Mouse (Mus musculus) layer of hippocampus, postnatal 14 days (tissue): ENCODE measurements around the gene Inpp1. TPM values are rescaled to one million over a fixed set of nuclear protein-coding genes. Genes with fewer than 3 reads are reported as not detected.

Source experiments
- DNase-seq, 2 experiments: peaks; one replicate each; pipeline ENCODE4 v3.0.0; 2021 to 2022; ENCODE audit warnings: low spot score in 2 of 2, mixed read lengths in 1 of 2
- total RNA-seq, 2 experiments: library from RNA; stranded (reverse); gene quantifications; 2 replicates each; pipeline ENCODE4 v1.2.3; 2021

Gene Inpp1
- total RNA-seq, 2 experiments from 2014 or later, result 42.7 to 49.8 TPM

DNA sequence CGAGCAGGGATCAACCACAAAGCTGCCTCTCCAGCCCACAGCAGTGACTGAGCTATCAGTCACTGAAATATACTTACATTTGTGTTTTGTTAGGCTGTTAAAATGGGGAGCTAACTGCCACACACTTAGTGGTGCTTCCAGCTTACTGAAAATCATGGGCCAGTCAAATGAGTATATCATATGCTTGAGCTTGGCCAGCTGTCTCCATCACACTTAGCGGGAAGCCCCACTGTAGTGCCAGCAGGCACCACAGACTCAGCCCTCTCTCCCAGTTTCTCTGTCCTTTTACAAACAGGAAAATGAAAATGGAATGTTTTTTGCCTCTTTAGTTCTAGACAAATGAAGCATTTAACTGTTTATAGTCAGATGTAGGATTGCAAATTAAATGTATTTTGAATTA is 21.6 kb downstream of the Inpp1 start:
- peak in 1 of 2 experiments; percentile 67 for DNase-seq

DNA sequence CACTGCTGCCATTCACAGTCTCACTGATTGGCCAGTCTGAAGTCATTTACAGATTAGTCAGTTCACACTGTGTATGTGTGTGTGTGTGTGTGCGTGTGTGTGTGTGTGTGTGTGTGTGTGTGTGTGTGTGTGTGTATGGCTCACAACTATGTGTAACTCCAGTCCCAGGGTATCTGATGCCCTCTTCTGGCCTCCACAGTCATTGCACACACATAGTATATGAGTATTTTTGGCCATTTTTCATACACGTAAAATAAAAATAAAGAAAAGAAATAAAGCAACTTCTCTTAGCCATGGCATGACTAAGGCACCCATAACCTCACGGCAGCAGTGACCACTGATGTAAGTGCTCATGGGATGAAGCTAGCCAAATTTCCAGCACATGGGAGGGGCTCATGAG is 23.8 kb downstream of the Inpp1 start:
- no peak for DNase-seq

DNA sequence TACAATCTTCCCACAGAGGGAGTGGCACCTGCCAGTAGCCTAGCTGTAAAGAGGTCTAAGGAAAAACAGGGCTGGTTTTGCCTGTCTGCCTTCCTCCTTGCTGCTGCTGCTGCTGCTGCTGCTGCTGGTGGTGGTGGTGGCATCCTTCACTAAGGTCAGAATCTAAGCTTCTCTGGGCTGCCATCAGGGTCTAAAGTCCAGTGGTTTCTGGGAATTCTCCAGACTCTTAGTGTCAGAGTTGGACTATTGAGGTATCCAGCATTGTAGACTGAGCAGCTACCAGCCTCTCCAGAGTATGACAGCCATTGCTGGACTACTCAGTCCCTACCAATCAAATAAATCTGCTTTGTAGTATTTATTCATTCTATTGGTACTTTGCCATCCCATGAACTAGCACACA is 24.8 kb downstream of the Inpp1 start:
- no peak for DNase-seq

DNA sequence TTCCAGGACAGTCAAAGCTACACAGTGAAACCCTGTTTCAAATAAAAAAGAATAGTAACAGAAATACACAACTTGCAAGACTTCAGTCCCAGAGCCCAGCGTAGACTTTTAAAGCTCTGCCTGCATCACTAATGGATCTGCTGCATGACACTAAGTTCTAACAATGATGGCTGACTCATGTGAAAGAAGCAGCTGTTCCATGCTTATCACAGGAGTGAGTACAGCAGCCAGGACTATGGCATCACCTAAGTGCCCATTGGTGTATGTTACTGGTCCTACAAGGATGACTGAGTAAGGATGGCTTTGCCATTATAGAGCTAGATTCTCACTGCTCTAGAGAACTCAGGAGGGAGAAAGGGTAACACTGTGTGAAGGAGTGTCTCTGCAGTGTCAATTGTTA is 30.2 kb downstream of the Inpp1 start:
- DNase-seq, result no peak

DNA sequence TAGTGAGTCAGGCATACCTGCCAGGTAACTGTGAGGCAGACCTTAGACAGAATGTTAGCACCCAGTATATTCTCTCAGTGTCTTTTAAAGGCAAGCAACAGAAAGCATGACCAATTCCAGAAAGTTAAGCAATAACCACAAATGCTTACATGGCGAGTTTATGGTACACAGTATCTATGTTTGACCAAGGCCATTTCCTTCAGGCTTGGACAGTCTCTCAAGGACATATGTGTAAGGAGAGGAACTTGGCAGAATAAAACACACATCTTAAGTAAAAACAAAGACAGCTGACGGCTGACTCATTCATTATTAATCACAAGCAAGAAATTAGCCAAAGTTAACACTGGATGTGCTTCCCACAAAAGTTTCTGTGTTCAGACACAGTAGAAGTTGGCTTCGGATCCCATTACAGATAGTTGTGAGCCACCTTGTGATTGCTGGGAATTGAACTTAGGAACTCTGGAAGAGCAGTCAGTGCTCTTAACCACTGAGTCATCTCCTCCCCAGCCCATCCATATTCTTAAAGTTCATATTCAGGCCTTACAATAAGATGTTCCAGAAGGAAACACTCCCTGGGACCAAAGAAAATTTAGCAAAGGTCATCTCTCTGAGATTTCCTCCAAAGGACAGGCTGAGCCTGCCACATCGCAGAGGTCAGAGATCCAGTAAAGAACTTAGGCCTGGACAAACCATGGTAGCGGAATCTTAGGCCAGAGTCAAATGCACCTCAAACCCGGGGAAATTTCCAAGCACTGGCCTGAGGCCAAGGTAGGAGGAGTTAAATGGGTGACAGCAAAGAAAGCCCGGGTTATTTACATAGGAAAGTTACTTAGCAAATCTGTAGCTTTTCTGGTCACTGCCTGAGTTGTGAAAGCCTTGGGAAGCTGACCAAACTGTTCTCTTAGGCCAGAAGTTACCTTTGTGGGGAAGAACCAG is 52.0 kb downstream of the Inpp1 start:
- no peak for DNase-seq

DNA sequence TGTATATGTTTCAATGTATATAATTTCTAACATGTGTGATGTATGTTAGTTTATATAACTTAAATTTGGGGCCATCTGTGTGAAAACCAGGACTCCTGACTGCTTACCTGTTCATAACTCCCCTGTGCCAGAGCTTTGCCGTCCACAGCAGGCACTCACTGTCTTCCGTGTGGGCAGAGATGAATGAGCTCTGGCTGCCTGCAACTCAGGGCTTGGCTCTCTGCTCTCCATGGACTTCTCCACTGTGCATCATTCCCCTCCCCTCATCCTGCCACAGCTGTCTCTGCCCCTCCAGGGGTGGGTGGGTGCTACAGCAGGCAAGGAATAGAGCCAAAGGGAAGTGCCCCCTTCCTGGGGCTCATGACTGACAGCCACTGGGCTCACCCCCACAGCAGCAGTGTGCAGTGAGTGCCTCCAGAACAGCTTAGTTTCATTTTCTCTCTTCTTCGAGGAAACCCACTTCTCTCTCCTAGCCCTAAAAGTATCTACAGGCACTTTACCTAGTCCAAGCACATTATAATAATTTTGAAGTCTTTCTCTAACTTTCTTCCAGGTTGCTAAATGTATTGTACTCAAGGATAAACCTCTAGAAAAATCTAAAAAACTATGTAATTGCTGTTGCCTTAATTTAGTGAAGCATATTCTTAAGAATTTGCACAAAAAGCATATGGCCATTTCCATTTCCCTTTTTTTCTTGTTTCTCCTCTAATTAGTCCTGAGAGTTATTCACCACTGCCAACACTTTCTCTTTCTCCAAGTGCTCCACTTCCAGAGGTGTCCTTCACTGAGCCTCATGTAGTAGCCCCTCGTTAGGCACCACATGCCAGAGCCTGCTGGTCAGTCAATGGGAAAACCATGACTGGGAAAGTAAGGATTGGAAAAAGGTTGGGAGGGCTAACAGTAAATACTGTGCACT is 53.3 kb downstream of the Inpp1 start:
- no peak for DNase-seq

DNA sequence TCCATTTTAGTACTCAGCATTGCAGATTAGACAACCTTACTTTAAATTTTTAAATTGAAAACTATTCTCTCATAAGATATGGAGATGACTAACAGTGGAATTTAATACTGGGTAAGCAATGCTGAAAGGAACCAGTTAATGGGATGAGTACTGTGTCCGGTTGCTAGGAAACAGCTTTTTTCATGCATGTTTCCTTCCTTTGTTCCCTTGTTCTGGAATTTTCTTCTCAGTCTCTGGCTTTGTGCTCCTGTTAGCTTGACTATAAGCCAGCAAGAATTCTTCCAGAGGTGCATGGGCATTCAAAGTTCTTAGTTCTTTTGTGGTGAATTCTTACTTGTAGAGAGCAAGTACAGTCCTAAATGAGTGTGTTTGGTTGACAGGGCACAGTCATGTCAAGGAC is 59.3 kb downstream of the Inpp1 start:
- peak in 1 of 2 experiments; percentile 12 for DNase-seq

DNA sequence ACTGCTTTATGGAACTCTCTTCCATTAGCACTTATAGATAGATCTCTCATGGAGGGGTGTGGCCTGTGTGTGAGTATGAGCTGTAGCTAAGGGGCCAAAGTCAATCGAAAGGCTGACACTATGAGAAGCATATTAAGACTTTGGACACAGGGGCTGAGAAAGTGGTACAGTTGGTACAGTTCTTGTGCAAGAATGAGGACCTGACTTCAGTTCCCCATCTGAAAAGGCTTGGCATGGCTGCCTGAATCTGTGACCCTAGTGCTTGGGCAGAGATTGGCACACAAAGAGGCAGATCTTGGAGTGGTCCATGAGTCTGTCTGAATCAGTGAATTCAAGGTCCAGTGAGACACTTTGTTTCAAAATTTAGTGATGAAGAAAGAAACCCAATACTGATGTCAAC is 63.2 kb downstream of the Inpp1 start:
- DNase-seq, result no peak

DNA sequence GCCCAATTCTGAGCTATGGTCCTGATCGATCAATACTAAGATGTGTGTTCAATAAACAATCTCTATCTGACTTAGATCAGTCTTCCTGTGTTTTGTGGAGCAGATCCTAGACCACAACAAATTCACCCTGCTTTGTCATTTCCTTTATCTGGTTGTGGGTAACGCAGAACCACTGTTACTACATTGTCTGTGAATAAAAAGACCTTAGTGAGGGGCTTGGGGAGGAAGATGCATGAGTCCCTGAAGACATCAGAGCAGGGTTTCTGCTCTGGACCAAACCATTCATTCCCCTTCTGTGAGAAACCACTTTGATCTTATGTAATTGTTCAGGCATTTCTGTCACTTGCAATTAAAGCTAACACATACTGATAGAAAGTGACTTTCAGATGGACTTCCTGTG is 63.7 kb downstream of the Inpp1 start:
- DNase-seq, result no peak

DNA sequence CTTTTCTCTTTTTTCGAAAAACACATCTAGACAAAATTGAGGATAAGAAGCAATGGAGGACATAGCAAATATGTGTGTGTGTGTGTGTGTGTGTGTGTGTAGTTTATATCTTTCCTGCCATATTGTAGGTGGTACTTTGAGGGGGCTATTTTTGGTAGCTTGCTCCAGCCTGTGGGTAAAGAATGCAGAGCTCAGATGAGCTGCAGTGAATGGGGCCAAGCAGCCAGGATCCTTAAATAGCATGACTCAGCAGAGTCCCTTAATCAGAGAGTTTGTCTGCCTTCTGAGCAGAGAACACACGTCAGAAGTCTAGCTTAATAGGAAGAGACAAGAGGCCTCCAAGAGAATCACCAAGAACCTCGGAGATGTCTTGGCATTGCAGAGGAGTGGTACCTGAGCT is 64.8 kb downstream of the Inpp1 start:
- no peak for DNase-seq

DNA sequence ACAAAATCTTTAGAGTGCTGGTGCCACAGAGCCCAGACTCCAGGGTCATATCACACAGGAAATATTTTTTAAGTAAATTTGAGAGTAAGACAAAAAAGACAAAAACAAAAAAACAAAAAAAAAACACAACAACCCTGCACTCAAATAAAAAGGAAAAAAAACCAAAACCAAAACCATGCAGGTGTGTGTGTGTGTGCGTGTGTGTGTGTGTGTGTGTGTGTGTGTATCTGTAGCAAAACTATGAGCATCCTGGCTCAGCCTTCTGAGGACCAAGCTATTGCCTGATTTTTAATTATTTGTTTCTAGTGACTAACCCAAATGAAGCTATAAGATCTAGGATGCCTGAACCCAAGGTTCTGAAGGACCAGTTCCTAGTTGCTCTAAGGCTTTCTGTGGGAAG is 65.9 kb downstream of the Inpp1 start:
- no peak for DNase-seq

DNA sequence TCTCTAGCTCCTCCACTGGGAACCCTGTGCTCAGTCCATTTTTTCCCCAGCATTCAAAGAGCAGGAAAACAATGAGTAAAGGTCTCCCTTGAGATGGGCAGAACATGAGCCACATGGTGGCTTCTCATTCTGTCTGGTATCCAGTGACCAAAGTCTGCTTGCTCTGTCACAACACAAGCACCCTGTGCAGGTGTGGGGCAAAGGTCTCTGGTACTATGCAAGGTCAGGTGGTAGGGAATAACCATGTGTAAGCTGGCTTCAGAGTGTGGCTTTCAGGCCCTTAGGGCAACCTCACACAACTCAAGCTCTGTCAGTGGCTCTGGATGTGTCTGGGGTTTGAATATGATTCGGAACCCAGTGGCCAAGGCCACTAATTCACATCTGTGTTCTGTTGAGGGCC is 67.5 kb downstream of the Inpp1 start:
- no peak for DNase-seq

DNA sequence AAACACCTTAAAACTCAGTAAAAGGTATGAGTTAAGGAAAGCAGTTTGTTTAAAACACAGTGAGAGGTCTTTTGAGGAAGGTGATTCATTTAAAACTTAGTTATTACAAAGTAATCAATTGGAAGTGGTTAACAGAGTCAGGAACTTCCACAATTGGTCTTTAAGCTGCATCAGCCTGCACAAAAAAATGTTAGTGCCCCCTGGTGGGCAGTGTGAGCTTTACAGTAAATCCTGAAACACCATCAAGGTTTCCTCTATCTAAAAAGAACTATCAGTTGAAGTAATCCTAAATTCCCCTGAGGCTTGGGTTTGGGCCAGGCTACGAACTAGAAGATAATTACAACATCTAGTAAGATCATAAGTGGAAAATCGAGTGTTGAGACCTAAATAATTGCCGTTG is 69.2 kb downstream of the Inpp1 start:
- DNase-seq, result peak; percentile 45 to 72

DNA sequence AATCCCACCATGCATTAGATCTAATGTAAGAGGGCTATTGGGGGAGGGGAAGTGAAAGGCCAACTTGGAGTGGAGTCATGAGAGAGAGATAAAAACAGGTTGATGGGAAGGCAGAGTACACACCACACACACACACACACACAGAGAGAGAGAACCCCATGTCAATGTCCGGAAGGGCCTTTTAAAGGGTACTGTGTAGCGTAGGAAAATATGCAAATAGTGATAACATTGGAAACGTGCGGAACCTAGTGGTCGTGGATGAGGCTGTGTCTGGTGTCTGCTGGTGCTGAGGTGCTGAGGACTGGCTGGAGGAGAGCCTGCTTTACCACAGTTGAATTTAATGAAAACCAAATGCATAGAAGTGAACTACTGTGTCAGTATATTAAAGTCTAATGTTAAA is 74.9 kb downstream of the Inpp1 start:
- DNase-seq, result no peak

Other genes with a start within 250 kb of the Inpp1 start
- gene Nemp2, start 187.0 kb downstream of the Inpp1 start, total RNA-seq, result 1 to 10 TPM; 3.2 to 4.4 TPM
- gene Mfsd6, start 90.2 kb downstream of the Inpp1 start, total RNA-seq, result 10 to 100 TPM; 67.6 to 70.9 TPM
- 10 to 100 TPM; 14.1 to 16.5 TPM for gene Hibch, start 27.2 kb upstream of the Inpp1 start, total RNA-seq
- 1 to 10 TPM; 9.3 to 9.4 TPM for gene 1700019D03Rik, start 202.5 kb upstream of the Inpp1 start, total RNA-seq
- gene Mstn, start 244.0 kb upstream of the Inpp1 start, total RNA-seq, result under 1 TPM; 0.44 to 0.81 TPM